Mouse (Mus musculus) thymus, postnatal 14 days (tissue): ENCODE results near the gene Rec8.

Experiments
- DNase-seq: peaks from one replicate; pipeline ENCODE4 v3.0.0; 2021

The Rec8 gene

DNA sequence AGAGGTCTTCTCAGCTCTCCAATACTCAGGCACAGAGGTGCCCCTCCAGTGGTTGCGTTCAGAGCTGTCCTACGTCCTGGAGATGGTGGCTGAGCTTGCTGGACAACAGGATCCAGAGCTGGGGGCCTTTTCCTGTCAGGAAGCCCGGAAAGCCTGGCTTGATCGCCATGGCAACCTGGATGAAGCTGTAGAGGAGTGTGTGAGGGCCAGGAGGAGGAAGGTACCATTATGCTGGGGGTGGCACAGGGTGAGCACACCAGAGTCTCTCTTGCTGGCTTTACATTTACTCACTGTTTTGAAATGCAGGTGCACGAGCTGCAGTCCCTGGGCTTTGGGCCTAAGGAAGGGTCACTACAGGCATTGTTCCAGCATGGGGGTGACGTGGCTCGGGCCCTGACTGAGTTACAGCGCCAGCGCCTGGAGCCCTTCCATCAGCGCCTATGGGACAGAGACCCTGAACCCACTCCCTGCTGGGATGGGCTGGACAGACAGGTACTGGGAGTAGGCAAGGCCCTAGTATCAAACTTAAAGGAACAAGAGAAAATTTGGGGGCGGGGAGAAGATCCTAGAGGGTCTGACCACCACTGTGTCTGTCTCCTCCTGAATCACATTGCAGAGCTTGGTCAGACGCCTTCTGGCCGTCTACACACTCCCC, 21.7 kb upstream of the Rec8 start:
- no peak for DNase-seq

DNA sequence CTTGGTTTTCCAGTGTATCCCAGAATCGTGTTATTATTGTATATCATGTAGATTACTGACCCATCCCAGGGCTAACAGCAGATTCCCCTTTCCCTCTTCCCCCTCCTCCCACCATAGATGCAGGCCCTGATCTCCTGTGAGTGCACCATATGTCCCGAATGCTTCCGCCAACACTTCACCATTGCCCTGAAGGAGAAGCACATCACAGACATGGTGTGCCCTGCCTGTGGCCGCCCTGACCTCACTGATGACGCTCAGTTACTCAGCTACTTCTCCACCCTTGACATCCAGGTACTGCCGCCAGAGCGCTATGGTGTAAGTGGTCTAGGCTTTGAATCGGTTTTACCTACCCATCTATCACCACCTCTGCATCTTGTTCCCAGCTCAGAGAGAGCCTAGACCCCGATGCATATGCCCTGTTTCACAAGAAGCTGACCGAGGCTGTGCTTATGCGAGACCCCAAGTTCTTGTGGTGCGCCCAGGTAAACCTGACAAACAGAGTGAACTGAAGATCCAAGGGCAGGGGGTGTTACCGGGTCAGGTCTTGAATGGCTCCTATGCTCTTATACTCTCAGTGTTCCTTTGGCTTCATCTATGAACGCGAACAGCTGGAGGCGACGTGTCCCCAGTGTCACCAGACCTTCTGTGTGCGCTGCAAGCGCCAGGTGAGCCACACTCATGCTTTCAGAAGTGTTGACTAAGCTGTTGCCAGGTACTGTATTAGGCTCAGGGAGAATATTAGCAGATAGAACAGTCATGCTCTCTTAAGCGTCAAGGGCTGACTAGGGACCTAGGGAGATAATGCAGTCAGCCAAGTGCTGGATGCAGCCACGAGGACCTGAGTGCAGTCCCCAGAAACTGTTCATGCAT, 19.1 kb upstream of the Rec8 start:
- no peak for DNase-seq

DNA sequence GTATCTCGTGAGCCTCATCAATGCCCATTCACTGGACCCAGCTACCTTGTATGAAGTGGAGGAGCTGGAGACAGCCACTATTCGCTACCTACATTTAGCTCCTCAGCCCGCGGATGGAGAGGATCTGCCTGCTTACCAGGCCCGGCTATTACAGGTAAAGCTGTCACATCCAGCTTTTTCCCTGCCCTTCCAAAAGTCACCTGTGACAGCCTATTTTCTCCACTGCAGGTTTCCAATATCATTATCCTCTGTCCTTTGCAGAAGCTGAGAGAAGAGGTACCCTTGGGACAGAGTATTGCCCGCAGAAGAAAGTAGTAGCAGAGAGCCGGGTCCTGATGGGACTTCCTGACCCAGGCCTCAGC, 14.6 kb upstream of the Rec8 start, which contains the start of gene Irf9:
TSS of gene Irf9 (plus strand) at position 301 of the 362 bp plus-strand sequence.
- no peak for DNase-seq

DNA sequence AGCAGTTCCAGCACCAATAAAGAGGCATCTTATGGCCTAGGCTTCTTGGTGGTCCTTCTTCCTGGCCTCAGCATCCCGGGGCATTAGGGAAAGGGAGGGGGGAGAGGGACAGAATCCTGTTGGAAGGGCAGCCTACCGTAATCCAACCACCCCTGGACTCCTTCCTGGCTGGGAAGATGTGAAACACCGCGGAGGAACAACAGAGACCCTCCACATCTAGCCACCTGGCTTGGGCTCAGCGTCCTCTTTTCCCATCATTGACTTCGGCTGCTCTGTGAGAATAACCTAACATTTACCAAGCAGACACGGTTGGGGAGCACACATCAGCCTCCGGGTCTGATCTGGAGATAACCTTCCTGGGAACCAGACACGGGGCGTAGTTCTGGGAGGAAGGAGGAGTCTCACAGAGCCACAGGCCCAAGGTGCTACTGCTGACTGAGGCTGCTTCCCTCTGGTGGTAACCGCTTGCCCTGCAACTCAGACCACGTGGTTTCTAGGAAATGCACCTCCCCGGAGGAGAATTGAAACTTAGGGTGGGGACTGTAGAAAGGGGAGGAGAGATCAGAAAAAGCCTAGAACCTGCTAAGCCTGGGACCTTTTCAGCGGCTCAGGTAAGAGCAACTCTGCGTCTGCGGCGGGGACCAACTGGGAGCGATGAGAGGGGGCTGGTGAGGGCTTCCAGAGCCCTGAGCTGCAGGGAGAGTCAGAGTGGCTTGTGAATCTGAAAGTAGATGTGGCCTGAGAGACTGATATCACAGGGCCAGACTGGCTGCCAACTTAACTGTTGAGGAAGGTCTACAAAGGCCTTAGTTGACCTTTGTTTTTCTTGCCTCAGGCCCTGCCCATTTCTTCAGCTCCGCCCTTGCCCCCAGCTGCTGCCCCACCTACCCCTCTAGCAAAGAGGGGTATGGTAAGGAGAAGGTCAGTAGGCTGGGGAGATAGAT, 13.9 kb upstream of the Rec8 start:
- DNase-seq, result peak; percentile 95

DNA sequence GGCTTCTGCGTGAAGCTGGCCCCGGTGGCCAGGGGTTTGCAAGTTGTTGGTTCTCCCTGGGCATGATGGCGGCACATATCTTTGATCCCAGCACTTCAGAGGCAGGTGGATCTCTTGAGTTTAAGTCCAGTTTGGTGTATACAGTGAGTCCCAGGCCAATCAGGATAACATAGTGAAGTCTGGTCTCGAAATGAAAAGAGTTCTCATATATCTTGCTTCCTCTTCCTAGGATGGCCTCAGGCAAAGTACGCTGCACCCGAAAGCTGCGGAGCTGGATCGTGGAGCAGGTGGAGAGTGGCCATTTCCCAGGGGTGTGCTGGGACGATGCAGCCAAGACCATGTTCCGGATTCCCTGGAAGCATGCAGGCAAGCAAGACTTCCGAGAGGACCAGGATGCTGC, 13.0 kb upstream of the Rec8 start:
- DNase-seq, result no peak

DNA sequence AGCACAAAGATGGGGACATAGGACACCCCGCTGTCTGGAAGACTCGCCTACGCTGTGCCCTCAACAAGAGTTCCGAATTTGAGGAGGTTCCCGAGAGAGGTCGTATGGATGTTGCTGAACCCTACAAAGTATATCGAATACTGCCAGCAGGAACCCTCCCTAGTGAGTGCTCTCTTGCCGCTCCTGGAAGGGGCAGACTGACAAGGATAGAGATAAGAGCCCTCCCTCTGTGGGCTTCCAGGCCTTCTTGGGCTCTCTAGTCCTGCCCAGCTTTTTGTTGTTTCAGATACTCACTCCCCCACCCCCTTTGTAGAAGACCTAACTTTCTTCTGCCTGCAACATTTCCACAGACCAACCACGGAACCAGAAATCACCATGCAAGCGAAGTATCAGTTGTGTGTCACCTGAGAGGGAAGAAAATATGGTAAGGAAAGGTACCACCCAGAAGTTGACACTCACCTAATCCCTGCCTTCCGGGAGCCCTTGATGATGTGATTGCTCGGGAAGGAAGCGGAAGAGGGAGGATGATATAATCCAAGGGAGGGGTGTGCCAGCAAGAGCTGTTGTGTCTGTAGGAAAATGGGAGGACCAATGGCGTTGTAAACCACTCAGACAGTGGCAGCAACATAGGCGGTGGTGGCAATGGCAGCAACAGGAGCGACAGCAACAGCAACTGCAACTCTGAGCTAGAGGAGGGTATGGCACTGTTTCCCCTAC, 11.9 kb upstream of the Rec8 start:
- no peak for DNase-seq

DNA sequence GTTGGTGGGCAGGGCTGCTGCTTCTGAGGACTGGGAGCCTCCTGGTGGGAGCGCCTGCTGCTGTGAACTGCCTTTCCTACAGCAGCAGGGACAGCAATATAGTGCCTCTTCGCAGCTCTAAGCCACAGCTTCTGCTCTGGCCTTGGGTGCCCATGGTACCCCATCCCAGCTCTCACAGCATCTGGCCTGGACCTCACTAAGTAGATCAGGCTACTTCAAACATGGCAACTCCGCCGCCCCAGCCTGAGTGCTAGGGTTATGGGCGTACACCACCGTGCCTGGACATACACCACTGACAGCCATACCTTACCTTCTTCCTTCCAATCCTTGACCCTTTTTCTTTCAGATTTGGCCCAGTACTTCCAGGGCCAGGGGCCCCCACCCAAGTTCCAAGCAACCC, 9.5 kb upstream of the Rec8 start:
- no peak for DNase-seq

DNA sequence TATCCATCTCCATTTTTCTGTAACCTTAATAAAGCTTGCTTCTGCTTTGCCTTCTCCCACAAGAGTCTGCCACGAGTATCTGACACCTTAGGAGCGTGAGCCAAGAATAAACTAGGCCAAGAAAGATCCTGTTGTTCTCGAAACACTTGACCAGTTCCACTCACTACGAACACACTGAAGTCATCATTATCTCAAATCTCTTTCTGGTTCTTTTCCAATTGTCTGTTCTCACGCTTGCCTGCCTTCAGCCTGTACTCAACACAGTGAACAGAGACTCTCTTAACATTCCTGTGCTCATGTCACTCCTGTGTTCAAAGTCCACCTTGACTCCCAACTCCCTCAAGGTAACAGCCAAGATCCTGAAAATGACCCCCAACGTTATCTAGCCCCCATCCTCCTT, 4.5 kb upstream of the Rec8 start:
- no peak for DNase-seq

DNA sequence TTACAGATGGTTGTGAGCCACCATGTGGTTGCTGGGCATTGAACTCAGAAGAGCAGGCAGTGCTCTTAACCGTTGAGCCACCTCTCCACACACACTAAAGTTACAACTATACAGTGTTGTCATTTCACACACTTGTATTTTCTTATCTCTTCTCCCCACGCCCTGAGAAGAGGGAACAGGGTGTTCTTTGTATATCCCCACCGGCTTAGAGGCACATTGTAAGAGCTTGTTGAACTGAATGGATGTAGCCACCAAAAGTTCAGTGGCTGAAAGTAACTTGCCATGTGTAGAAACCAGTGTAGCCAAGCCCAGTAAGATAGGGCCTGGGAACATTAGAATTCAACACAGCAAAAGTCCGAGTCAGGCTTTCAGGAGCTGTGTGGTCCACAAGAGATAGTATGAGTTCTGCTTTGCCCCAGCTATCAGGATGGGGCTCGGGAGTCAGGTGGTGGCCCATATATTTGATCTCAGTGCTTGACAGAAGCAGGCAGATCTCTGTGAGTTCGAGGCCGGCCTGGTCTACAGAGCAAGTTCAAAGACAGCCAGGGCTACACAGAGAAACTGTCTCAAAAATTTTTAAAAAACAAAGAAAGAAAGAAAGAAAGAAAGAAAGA, 3.2 kb upstream of the Rec8 start:
- no peak for DNase-seq

DNA sequence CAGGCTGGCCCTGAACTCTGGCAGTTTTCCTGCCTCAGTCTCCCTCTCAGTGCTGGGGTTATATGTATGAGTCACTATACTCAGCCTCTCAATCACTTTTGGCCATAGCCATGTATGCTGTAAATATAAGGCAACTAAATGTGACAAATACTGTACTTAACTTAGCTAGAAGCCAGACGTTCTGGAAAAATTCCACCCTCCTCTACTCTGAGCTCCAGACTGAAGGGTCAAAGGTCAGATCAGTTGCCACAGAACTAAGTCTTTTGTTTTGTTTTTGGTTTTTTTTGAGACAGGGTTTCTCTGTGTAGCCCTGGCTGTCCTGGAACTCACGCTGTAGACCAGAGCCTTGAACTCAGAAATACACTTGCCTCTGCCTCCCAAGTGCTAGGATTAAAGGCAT, 2.0 kb upstream of the Rec8 start:
- DNase-seq, result no peak

DNA sequence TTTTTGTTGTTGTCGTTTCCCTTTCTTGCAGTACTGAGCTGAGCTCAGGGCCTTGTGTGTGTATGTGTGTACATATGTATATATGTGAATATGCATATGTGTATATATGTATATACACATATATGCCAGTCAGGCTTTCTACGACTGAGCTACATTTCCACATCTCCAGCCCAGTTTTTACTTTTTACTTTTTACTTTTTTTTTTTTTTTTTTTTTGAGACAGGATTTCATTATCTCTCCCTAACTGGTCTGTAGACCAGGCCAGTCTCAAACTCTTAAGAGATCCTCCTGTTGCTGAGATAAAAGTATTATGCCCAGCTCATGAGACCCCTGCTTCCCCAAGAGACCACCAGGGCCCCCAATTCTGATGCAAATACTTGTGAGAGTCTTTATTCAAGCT, 993 bp upstream of the Rec8 start:
- DNase-seq, result no peak

DNA sequence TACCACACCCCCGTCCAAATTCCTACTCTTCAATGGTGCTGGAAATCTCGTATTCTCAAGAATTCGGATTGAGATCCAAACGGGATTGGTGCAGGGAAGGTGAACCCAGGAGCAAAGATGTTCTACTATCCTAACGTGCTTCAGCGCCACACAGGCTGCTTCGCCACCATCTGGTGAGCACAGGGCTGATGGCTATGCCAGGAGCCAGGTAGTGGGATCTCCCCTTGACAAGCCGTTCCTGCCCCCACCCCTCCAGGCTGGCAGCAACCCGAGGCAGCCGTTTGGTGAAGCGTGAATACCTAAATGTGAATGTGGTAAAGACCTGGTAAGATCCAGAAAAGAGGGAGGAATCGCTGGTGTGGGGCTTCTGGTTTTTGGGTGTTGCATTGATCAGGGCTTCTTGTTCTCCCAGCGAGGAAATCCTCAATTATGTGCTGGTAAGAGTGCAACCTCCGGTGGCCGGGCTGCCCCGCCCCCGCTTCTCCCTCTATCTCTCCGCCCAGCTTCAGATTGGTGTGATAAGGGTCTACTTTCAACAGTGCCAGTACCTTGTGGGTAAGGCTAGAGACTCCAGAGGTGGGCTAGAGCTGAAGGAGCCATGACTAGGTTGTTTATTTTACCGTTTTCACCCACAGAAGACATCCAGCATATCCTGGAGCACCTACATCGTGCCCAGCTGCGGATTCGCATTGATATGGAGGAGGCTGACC, 804 bp downstream of the Rec8 start:
- no peak for DNase-seq

DNA sequence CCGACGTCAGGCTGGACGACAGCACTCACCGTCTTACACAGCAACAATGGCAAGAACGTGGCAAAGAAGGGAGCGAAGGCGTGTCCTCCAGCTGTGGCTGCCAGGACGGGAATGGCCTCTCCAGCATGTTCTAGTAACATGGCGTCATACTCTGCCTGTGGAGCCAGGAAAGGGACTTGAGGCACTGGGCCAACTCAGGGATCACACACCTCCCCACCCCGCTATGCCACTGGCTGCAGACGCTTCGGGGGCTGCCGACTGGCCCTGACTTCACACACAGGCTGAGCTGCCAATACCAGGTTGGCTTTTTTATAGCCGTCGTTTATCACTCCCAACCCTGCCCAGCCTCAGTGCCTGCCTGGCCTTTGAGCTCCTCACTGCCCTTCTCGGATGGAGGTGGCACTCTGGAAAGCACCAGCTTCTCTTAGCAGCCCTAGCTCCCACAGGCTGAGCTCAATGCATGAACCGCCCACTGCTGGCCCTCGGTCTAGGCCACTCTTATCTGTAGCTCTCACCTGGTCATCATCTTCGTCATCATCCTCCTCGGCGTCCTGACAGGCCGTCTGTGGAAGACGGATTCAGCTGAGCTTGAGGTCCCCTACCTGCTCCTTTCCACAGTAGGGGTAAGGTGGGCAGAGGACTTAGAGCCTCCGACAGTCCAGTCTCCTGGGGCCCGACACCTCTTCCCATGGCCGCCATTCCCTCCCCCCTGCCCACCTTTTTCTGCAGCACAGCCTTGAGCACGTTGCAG, 10.4 kb downstream of the Rec8 start:
- DNase-seq, result no peak

DNA sequence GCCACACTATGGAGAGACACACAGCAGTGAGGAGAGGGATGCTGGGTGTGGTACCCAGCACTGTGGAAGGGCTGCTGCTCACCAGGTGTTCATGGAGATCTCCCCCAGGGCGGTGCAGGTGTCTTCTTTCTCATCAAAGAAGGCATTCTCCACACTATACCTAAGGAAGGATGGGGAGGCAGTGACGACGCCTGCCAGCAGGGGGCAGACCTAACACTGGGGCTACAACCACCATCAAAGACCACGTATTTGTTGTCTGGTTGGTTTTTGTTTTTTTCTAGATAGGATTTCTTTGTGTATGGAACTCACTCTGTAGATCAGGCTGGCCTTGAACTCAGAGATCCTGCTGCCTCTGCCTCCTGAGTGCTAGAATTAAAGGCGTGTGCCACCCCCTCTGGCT, 11.5 kb downstream of the Rec8 start:
- peak; percentile 87 for DNase-seq

DNA sequence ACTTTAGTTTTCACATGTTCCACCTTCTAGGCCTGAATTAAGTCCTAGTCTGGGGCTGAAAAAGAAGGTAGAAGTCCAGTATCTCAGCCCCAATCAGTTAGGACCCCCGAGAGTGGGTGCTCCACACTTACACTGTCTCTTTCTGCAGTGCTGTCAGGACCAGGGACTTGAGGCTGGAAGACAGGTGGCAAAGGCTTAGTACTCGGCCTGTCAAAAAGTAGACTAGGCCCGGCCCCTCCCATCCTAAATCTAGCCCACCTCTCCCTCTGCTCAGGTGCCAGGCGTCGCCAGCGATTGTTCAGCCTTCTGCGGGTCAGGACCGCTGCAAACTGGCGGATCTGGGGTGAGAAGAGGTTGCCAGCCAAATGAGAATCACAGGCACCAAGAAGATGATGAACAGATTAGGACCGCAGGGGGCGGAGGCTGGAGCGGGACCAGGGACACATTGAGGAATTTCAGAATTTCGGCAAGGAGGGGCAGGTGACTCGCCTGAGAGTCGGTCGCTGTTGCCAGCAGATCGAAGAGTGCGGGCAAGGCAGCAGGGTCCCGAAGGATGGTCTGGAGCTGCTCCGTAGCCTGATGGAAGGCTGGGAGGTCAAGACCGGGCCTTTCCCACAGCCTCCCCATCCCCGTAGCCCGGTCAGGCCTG, 17.2 kb downstream of the Rec8 start:
- DNase-seq, result no peak

DNA sequence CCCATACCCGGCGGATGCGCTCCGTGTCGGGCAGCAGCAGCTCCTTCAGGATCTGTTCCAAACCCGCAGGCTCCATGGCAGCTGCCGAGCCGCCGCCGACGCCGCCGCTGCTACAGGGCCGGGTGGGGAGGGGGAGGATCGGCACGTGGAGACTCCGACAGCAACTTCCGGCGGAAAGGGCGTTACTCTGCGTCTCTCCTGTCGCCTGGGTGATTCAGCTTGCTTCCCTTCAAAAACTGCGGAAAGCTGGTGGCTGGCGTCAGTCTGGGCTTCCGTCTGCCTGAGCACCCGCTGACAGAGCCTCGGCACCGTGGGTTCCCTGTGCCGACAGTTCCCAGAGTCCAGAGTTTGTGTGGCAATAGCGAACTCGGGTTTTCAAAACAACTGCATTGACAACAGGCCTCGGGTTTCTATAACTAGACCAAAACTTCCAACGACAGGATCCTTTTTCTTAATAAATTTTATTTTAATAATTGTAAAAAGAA, 17.7 kb downstream of the Rec8 start, which contains the start of gene Ipo4:
TSS of gene Ipo4 (minus strand) at position 435 of the 485 bp plus-strand sequence.
- peak; percentile 91 for DNase-seq

DNA sequence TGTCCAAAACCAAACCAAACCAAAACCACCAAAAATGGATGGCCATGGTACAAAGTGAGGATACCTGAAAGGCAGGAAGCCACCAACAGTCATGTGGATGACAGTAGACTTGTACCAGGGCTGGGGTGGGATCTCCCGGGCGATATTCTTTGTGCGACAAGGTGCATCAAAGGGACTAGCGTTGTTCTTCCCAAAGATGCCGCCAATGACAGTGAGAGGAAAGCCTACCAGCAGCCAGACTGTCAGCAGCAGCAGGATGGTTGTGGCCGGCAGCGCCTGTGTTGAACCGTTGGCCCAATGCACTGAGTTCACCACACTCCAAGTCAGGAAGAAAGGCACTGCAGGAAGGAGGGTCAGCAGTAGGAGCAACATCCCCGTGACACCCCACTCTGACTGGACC, 20.0 kb downstream of the Rec8 start, which contains the start of gene Gm49378:
TSS of gene Gm49378 (minus strand) at position 101 of the 400 bp plus-strand sequence.
- no peak for DNase-seq

DNA sequence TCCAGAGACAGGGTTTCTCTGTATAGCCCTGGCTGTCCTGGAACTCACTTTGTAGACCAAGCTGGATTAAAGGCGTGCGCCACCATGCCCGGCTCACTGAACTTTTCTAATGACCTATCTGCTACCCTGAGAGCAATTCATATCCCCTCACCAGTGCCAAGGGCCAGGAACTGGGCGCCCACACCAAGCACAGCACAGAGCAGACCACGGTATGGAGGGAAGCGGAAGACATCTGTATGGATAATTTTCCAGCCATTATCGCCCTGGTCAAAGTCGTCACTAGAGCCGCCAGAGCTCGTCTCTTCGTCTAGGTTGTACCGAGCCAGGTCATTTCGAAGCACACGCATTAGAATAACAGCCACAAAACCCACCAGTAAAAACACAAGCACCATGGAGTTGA, 23.0 kb downstream of the Rec8 start:
- no peak for DNase-seq

DNA sequence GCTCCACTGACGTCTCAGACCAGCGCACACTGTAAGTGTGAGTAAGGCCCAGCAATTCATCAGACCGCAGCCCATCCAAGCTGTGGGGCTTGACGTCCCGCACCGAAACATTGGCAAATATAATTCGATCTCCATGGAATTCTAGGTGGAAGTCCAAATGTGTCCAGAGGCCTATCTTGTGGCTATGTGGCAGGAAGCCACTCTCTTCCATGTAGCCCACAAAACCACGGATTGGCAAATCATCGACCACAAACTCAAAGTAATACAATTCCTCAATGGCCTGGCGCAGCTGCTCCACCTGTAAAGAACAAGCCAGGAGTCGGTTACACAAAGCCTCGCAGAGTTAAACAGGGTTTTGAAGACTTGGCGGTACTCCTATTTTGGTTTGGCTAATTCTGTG, 23.5 kb downstream of the Rec8 start:
- DNase-seq, result no peak

DNA sequence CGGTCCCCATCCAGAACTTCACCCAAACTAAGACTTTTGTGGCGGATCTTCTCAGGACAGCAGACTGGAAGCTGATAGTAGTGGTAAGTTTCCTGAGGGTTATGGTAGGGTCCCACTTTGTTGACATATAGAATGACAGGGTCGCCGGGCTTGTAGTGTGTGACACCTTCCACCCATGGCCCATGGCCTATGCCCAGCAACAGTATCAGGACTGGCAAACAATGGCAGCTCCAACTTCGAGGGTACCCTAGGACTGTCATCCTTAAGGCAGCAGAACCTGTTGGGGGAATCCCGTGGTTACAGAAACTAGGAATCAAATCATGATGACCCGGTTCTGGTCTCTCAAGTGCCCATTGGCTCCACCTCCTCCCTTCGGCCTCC, 24.8 kb downstream of the Rec8 start:
- no peak for DNase-seq
